Mouse (Mus musculus) megakaryocyte, embryonic 14.5 days (primary cell): Measurements from ENCODE around the gene Rapgef4.

ENCODE experiments used
- FLI1 ChIP-seq: IDR thresholded peaks from 2 replicates; pipeline ENCODE4 v1.6.1; 2012; ENCODE audit warnings: low read length, inconsistent platforms, mixed read lengths
- GATA1 ChIP-seq: IDR thresholded peaks from 3 replicates; pipeline ENCODE4 v1.6.1; 2012; ENCODE audit warnings: mixed read lengths, low read length, inconsistent platforms, borderline replicate concordance

- TF ChIP-seq GATA1 (no peak), FLI1 (no peak)
Measured at GRCm38 (mm10) chr2:72305738-72306137, 324.7 kb downstream of the Rapgef4 start.
